Mouse (Mus musculus) stomach, embryonic 15.5 days (tissue): ENCODE results near the gene Sh3pxd2a. TPM values are rescaled to one million over a fixed set of nuclear protein-coding genes. Genes with fewer than 3 reads are reported as not detected.

Experiments
- ATAC-seq: fragments of 200-750 bp; cut with Nextera tagmentation; 2 replicates; pipeline ENCODE4 v1.8.0; 2017; ENCODE audit warnings: low read depth, moderate number of reproducible peaks, moderate TSS enrichment; ENCODE audit not compliant: insufficient read depth, low FRiP score
- H3K27ac ChIP-seq: fragments of 300-500 bp; sonication (generic); 2 replicates; pipeline ENCODE4 v1.5.1; 2015; ENCODE audit warnings: mild to moderate bottlenecking, inconsistent platforms
- H3K27me3 ChIP-seq: fragments of 300-500 bp; sonication (generic); replicated peaks from 2 replicates; pipeline ENCODE4 v1.6.1; 2015; ENCODE audit warnings: inconsistent platforms
- H3K36me3 ChIP-seq: fragments of 300-500 bp; sonication (generic); 2 replicates; pipeline ENCODE4 v1.6.1; 2015; ENCODE audit warnings: inconsistent platforms
- H3K4me1 ChIP-seq: fragments of 300-500 bp; sonication (generic); 2 replicates; pipeline ENCODE4 v1.6.1; 2015; ENCODE audit warnings: inconsistent platforms
- H3K4me2 ChIP-seq: fragments of 300-500 bp; sonication (generic); 2 replicates; pipeline ENCODE4 v1.6.1; 2015; ENCODE audit warnings: mild to moderate bottlenecking, inconsistent platforms
- H3K4me3 ChIP-seq: fragments of 300-500 bp; sonication (generic); replicated peaks from 2 replicates; pipeline ENCODE4 v1.5.1; 2015; ENCODE audit warnings: inconsistent platforms
- H3K9ac ChIP-seq: fragments of 300-500 bp; sonication (generic); 2 replicates; pipeline ENCODE4 v1.6.1; 2015; ENCODE audit warnings: inconsistent platforms
- H3K9me3 ChIP-seq: fragments of 300-500 bp; sonication (generic); 2 replicates; pipeline ENCODE4 v1.6.1; 2016; ENCODE audit warnings: inconsistent platforms
- WGBS: fragments of 180-500 bp; shearing (Covaris S2); methylation state at CpG from one replicate; pipeline ENCODE4 v1.1.7; 2015; 5-methylcytosine and 5-hydroxymethylcytosine counted together
- polyA plus RNA-seq: library from polyadenylated mRNA; unstranded; fragments of >200 nt; fragmentation: Nextera tagmentation; extraction: Ambion mirVana; gene quantifications from 2 replicates; pipeline ENCODE4 v1.2.1, GENCODE M21; 2015

Gene Sh3pxd2a
- polyA plus RNA-seq, 1 experiment from 2014 or later, result 6.8 TPM

DNA sequence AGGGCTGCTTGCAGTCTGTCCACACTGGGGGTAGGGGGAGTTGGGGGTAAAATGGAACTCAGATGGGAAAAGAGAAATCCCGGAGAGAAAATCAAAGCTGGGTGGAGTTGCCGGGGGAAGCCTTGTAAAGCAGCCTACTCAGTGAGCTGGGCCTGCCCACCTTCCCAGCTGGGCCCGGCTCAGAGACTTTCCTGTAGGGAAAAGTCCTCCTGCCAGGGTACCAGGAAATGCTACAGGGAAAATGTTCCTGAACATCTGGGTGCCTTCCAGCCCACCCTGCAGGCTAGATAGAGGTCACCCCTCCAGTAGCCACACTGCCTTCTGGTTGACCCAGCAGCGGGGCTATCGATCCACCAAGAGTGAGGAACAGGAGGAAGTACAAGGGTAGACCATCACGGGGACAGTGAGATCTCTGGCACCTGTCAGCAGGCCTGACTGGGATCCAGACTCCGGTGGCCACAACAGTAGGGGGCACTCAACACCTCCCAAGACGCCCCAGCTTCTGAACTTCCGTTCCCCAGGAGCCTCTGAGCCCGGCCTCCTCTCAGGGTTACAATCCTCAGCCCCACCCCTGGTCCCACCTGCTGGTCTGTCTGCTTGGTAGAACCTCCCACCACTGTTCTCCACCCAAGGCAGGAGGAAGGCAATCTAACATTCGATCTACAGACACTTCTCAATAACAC is 51.5 kb downstream of the Sh3pxd2a start:
- WGBS, result 57% methylated on average over 11 of the region's 11 CpGs
- no peak overlapping the region for H3K9ac ChIP-seq
- peaks cover 40% of the 10 kb centered on the region for H3K4me1 ChIP-seq
- H3K9me3 ChIP-seq, result no peaks in the 10 kb centered on the region
- H3K4me3 ChIP-seq, result no peak overlapping the region
- no peak overlapping the region for H3K27ac ChIP-seq
- no peak overlapping the region for H3K4me2 ChIP-seq
- no peaks in the 10 kb centered on the region for H3K27me3 ChIP-seq
- ATAC-seq, result peak; percentile 18; the same call in 1 of the 2 replicates
- H3K36me3 ChIP-seq, result peaks cover 3% of the 10 kb centered on the region; the same call in 1 of the 2 replicates

DNA sequence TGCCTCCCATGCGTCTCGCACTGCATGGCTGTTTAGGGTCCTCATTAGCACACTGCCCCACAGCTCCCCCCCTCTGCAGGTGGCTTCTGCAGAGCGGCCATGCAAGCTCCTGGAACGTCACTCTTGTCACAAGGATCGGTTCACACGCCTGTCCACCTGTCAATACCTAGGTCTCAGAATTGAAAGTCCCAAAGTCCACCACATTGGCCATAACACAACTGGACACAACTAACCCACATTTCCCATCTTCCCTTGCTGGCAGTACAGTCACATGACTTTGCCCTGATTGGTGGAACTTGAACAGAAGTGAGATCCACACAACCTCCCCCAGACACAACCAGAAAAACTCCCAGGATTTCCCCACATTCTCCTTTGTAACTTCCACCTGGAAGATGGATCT is 53.9 kb downstream of the Sh3pxd2a start:
- Histone ChIP-seq H3K36me3 (peaks cover 3% of the 10 kb centered on the region; the same call in 1 of the 2 replicates), H3K9ac (no peak overlapping the region), H3K4me2 (no peak overlapping the region), H3K4me3 (no peak overlapping the region), H3K27me3 (no peaks in the 10 kb centered on the region), H3K4me1 (peaks cover 39% of the 10 kb centered on the region), H3K9me3 (no peaks in the 10 kb centered on the region), H3K27ac (no peak overlapping the region)
- no peak for ATAC-seq
- 82% methylated on average over 6 of the region's 6 CpGs for WGBS

- no peak overlapping the region for H3K4me3 ChIP-seq
- no peak overlapping the region for H3K9ac ChIP-seq
- peaks cover 32% of the 10 kb centered on the region for H3K4me1 ChIP-seq
- H3K36me3 ChIP-seq, result peaks cover 3% of the 10 kb centered on the region; the same call in 1 of the 2 replicates
- no peaks in the 10 kb centered on the region for H3K9me3 ChIP-seq
- no peaks in the 10 kb centered on the region for H3K27me3 ChIP-seq
- no peak overlapping the region for H3K4me2 ChIP-seq
- H3K27ac ChIP-seq, result no peak overlapping the region
- no peak for ATAC-seq
These were observed 55.1 kb downstream of the Sh3pxd2a start for GRCm38 (mm10) chr19:47409142-47409541.

GRCm38 (mm10) chr19:47408656-47409055 is 55.5 kb downstream of the Sh3pxd2a start:
- H3K9me3 ChIP-seq, result no peaks in the 10 kb centered on the region
- 67% methylated on average over 7 of the region's 7 CpGs for WGBS
- no peak for ATAC-seq
- H3K36me3 ChIP-seq, result peaks cover 3% of the 10 kb centered on the region; the same call in 1 of the 2 replicates
- no peak overlapping the region for H3K4me3 ChIP-seq
- H3K27me3 ChIP-seq, result no peaks in the 10 kb centered on the region
- no peak overlapping the region for H3K4me2 ChIP-seq
- no peak overlapping the region for H3K27ac ChIP-seq
- H3K9ac ChIP-seq, result no peak overlapping the region
- H3K4me1 ChIP-seq, result peaks cover 31% of the 10 kb centered on the region

DNA sequence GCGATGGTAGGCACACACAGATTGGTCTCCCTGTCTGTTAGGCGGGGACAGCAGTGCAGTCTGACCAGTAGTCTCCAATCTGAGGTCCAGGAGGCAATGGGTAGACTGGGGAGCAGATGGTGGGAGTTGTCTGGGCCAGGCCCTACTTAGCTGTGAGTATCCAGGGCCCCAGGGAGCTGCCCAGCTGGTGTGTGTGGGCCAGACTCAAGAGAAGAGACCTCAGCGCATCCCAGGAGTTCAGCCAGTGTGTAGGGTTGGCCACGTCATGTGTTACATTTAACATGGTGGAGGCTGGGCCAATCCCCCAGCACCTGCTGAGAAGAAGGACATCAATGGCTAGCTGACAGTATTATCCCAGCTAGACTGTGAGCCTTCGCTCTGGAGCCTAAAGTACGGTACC is 56.9 kb downstream of the Sh3pxd2a start:
- no peak overlapping the region for H3K4me3 ChIP-seq
- peaks cover 3% of the 10 kb centered on the region; the same call in 1 of the 2 replicates for H3K36me3 ChIP-seq
- H3K4me1 ChIP-seq, result peaks cover 34% of the 10 kb centered on the region
- ATAC-seq, result no peak
- no peak overlapping the region for H3K4me2 ChIP-seq
- H3K9ac ChIP-seq, result no peak overlapping the region
- no peaks in the 10 kb centered on the region for H3K27me3 ChIP-seq
- H3K27ac ChIP-seq, result no peak overlapping the region
- no peaks in the 10 kb centered on the region for H3K9me3 ChIP-seq
- WGBS, result 88% methylated on average over 6 of the region's 6 CpGs

- Histone ChIP-seq H3K4me1 (peaks cover 40% of the 10 kb centered on the region), H3K4me2 (no peak overlapping the region), H3K9me3 (no peaks in the 10 kb centered on the region), H3K27ac (no peak overlapping the region), H3K4me3 (no peak overlapping the region), H3K36me3 (no peaks in the 10 kb centered on the region; the same call in 1 of the 2 replicates), H3K27me3 (no peaks in the 10 kb centered on the region), H3K9ac (no peak overlapping the region)
- no peak for ATAC-seq
- WGBS, result 46% methylated on average over 6 of the region's 6 CpGs
These were observed 57.7 kb downstream of the Sh3pxd2a start for GRCm38 (mm10) chr19:47406524-47406923.

DNA sequence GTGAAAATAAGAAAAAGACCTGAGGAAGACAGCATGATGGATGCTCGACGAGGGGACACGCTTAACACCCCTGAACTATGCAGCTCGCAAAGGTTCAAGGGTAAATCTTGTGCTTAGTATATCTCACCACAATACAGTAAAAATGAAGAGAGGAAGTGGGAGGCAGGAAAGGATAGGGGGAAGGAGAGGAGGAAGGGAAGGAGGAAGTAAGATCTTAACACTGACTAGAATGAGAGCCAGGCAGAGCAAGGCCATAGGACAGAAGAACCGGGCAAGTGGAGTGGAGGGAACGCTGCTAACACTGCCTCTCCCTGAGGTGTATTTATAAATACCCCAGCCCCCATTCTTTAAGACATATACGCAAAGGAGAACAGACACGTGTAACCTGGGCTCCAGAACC is 58.7 kb downstream of the Sh3pxd2a start:
- Histone ChIP-seq H3K4me2 (no peak overlapping the region), H3K4me3 (no peak overlapping the region), H3K9ac (no peak overlapping the region), H3K9me3 (no peaks in the 10 kb centered on the region), H3K27ac (no peak overlapping the region), H3K27me3 (no peaks in the 10 kb centered on the region), H3K36me3 (no peaks in the 10 kb centered on the region), H3K4me1 (peaks cover 34% of the 10 kb centered on the region)
- 81% methylated on average over 8 of the region's 8 CpGs for WGBS
- no peak for ATAC-seq

GRCm38 (mm10) chr19:47403391-47404379 is 60.5 kb downstream of the Sh3pxd2a start:
- Histone ChIP-seq H3K9me3 (no peaks in the 10 kb centered on the region), H3K4me3 (no peak overlapping the region), H3K27me3 (no peaks in the 10 kb centered on the region), H3K9ac (no peak overlapping the region), H3K4me1 (peaks cover 30% of the 10 kb centered on the region), H3K27ac (peak overlapping the region; percentile 87), H3K4me2 (peak overlapping the region; percentile 15), H3K36me3 (no peaks in the 10 kb centered on the region)
- ATAC-seq, result no peak
- WGBS, result 60% methylated on average over 3 of the region's 3 CpGs

- H3K4me2 ChIP-seq, result peak overlapping the region; percentile 15
These were observed 61.2 kb downstream of the Sh3pxd2a start for GRCm38 (mm10) chr19:47402976-47403375.

DNA sequence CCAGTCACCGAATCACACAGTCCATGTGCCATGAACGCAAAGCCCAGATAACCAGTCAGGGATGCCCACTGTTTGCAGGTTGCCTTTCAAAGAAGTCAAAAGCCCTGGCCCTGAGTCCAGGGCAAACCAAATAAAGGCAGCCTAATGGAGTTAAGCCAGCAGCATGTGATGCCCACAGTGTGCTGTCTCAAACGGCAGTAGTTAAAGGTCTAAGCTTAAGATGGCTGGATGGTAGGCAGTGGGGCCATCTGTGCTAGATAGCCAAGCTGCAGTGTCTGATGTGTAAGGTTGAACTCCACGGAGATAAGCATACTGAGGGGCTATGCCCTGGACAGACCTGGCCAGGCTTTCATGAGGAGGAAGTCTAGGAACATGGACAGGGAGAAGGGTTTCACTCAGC is 61.7 kb downstream of the Sh3pxd2a start:
- peak overlapping the region; percentile 15; the same call in 1 of the 2 replicates for H3K4me2 ChIP-seq
- peak; percentile 13; the same call in 1 of the 2 replicates for ATAC-seq
- 49% methylated on average over 4 of the region's 4 CpGs for WGBS

More at GRCm38 (mm10) chr19:47402976-47403375, 61.2 kb downstream of the Sh3pxd2a start:
- no peaks in the 10 kb centered on the region for H3K27me3 ChIP-seq
- peak; percentile 96 for ATAC-seq
- no peaks in the 10 kb centered on the region for H3K9me3 ChIP-seq
- H3K4me3 ChIP-seq, result no peak overlapping the region
- H3K9ac ChIP-seq, result no peak overlapping the region
- 13% methylated on average over 6 of the region's 6 CpGs for WGBS
- no peaks in the 10 kb centered on the region for H3K36me3 ChIP-seq
- H3K27ac ChIP-seq, result peak overlapping the region; percentile 87
- H3K4me1 ChIP-seq, result peaks cover 32% of the 10 kb centered on the region

DNA sequence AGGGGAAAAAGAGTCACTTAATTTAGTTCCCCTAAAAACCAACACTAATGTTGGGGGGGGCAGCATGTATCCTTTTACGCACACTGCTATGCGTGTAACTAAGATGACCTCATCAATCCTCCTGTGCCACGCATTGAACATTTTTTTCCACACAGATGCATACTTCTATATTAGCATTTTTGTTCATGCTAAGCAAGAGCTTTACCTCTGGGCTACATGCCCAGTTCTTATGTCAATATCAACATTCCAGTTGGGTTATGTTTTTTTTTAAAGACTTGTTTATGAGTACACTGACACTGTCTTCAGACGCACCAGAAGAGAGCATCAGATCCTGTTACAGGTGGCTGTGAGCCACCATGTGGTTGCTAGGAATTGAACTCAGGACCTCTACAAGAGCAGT is 64.5 kb downstream of the Sh3pxd2a start:
- no peaks in the 10 kb centered on the region for H3K9me3 ChIP-seq
- H3K27me3 ChIP-seq, result no peaks in the 10 kb centered on the region
- 53% methylated on average over 4 of the region's 4 CpGs for WGBS
- ATAC-seq, result no peak
- H3K9ac ChIP-seq, result no peak overlapping the region
- peaks cover 32% of the 10 kb centered on the region for H3K4me1 ChIP-seq
- H3K4me2 ChIP-seq, result no peak overlapping the region
- H3K4me3 ChIP-seq, result no peak overlapping the region
- H3K36me3 ChIP-seq, result no peaks in the 10 kb centered on the region
- H3K27ac ChIP-seq, result no peak overlapping the region

More for the DNA sequence above, 61.7 kb downstream of the Sh3pxd2a start:
- peak overlapping the region; percentile 87 for H3K27ac ChIP-seq
- no peaks in the 10 kb centered on the region for H3K36me3 ChIP-seq
- no peaks in the 10 kb centered on the region for H3K27me3 ChIP-seq
- H3K4me3 ChIP-seq, result no peak overlapping the region
- H3K4me1 ChIP-seq, result peaks cover 32% of the 10 kb centered on the region
- no peaks in the 10 kb centered on the region for H3K9me3 ChIP-seq
- H3K9ac ChIP-seq, result no peak overlapping the region

GRCm38 (mm10) chr19:47399029-47399428 is 65.2 kb downstream of the Sh3pxd2a start:
- Histone ChIP-seq H3K4me1 (peaks cover 32% of the 10 kb centered on the region), H3K36me3 (no peaks in the 10 kb centered on the region), H3K4me3 (no peak overlapping the region), H3K4me2 (no peak overlapping the region), H3K9ac (no peak overlapping the region), H3K27me3 (no peaks in the 10 kb centered on the region), H3K27ac (no peak overlapping the region), H3K9me3 (no peaks in the 10 kb centered on the region)
- no peak for ATAC-seq
- 95% methylated on average over 11 of the region's 11 CpGs for WGBS
